Mouse (Mus musculus) heart, adult 2 months (tissue): ENCODE results near the gene 4921517D22Rik.

Source experiments
- CTCF ChIP-seq: fragments of 200-600 bp; IDR thresholded peaks from 2 replicates; pipeline ENCODE4 v1.8.1; 2022; ENCODE audit warnings: antibody characterized with exemption, mild to moderate bottlenecking, moderate library complexity
- EP300 ChIP-seq: fragments of 200-500 bp; IDR thresholded peaks from 2 replicates; pipeline ENCODE4 v1.6.1; 2011; ENCODE audit warnings: low read depth, low read length, control low read depth; ENCODE audit not compliant: insufficient read depth
- POLR2A ChIP-seq: fragments of 200-500 bp; IDR thresholded peaks from 2 replicates; pipeline ENCODE4 v1.6.1; 2011; ENCODE audit warnings: mild to moderate bottlenecking, low read depth, low read length, control low read depth; ENCODE audit not compliant: insufficient read depth

DNA sequence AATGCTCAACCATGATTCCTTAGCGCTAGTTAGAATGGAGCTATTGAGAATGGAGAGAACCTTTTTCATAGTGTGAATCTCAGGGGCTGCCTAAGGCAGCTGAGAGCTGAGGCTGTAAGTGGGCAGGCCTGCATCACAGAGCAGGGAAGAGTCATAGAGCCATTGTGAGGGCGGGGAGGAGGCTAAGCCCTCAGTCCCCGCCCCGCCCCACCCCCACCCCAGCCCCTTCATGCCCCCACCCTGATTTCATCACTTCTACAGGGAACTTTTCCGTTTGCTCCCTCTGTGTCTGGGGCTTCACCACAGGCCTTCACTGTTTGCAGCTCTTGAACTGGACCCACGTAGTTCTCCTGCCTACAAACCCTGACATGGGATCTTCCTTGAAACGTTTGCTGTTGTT, 37.7 kb upstream of the 4921517D22Rik start, which contains the start of gene Spata31d1d:
- TF ChIP-seq CTCF = no peak
- TF ChIP-seq POLR2A = no peak
- no peak for TF ChIP-seq EP300
